Mouse (Mus musculus) CH12.LX (cell line): ENCODE measurements around the gene Adnp. TPM values are rescaled to one million over a fixed set of nuclear protein-coding genes. Genes with fewer than 3 reads are reported as not detected.
A peak's percentile ranks its signal among the peaks of the same experiment; 100 is the strongest.

Source experiments
- DNase-seq: peaks from one replicate; pipeline ENCODE4 v3.0.0-alpha.2; 2013; ENCODE audit errors: extremely low read depth
- H3K27ac ChIP-seq: 2 replicates; pipeline ENCODE4 v1.5.1; 2012; ENCODE audit warnings: low read depth, mild to moderate bottlenecking, control low read depth, moderate library complexity; ENCODE audit not compliant: insufficient read depth
- H3K27me3 ChIP-seq: replicated peaks from 2 replicates; pipeline ENCODE3; 2012; ENCODE audit warnings: inconsistent platforms
- H3K36me3 ChIP-seq, 2 experiments: replicated peaks in 1 of 2; 2 replicates each; pipeline versions ENCODE3 to v1.6.1; 2012; ENCODE audit warnings: inconsistent platforms in 1 of 2, low read length in 1 of 2, mild to moderate bottlenecking in 1 of 2, mixed read lengths in 1 of 2, moderate library complexity in 1 of 2; ENCODE audit not compliant: control insufficient read depth in 1 of 2, insufficient read depth in 1 of 2
- H3K4me1 ChIP-seq, 2 experiments: 2 replicates each; pipeline ENCODE4 v1.6.1; 2012; ENCODE audit warnings: inconsistent platforms in 1 of 2, moderate library complexity in 1 of 2; ENCODE audit not compliant: insufficient read depth in 2 of 2, control insufficient read depth in 1 of 2
- H3K4me2 ChIP-seq: 2 replicates; pipeline ENCODE4 v1.6.1; 2012; ENCODE audit warnings: low read depth, mild to moderate bottlenecking, control low read depth; ENCODE audit not compliant: poor library complexity, insufficient read depth, severe bottlenecking
- H3K4me3 ChIP-seq, 3 experiments: fragments of 150-350 bp in 1 of 3; sonication (generic) in 1 of 3; replicated peaks in 1 of 3; 2 replicates each; pipeline versions ENCODE3 to v1.5.1; 2011 to 2012; ENCODE audit warnings: low read depth in 2 of 3, low read length in 2 of 3, mild to moderate bottlenecking in 2 of 3, moderate library complexity in 2 of 3, control low read depth in 1 of 3, improper control_type of control experiment in 1 of 3, inconsistent platforms in 1 of 3, mixed read lengths in 1 of 3; ENCODE audit not compliant: poor library complexity in 1 of 3
- H3K79me2 ChIP-seq: replicated peaks from 2 replicates; pipeline ENCODE4 v1.6.1; 2012; ENCODE audit warnings: mild to moderate bottlenecking, moderate library complexity; ENCODE audit not compliant: control insufficient read depth, poor library complexity, insufficient read depth, severe bottlenecking; ENCODE audit errors: extremely low read depth
- H3K9ac ChIP-seq: 2 replicates; pipeline ENCODE4 v1.6.1; 2012; ENCODE audit warnings: low read depth, mild to moderate bottlenecking, control low read depth, moderate library complexity; ENCODE audit not compliant: insufficient read depth
- H3K9me3 ChIP-seq: replicated peaks from 2 replicates; pipeline ENCODE3; 2012; ENCODE audit warnings: low read length, inconsistent platforms, mixed read lengths
- BHLHE40 ChIP-seq: IDR thresholded peaks from 2 replicates; pipeline ENCODE4 v1.6.1; 2011; ENCODE audit warnings: mild to moderate bottlenecking, low read depth, low read length, improper control_type of control experiment
- CHD1 ChIP-seq: IDR thresholded peaks from 2 replicates; pipeline ENCODE4 v1.6.1; 2012; ENCODE audit warnings: low read depth, low read length, improper control_type of control experiment, inconsistent platforms
- ELF1 ChIP-seq: IDR thresholded peaks from 2 replicates; pipeline ENCODE4 v1.6.1; 2014; ENCODE audit warnings: low read depth, mild to moderate bottlenecking, inconsistent platforms, low read length, improper control_type of control experiment
- HCFC1 ChIP-seq: IDR thresholded peaks from 2 replicates; pipeline ENCODE4 v1.6.1; 2012; ENCODE audit warnings: low read depth, mild to moderate bottlenecking, inconsistent platforms, low read length, improper control_type of control experiment
- IRF4 ChIP-seq: IDR thresholded peaks from 2 replicates; pipeline ENCODE4 v1.6.1; 2014; ENCODE audit warnings: low read depth, mild to moderate bottlenecking, inconsistent platforms, low read length, improper control_type of control experiment
- KAT2A ChIP-seq: IDR thresholded peaks from 2 replicates; pipeline ENCODE4 v1.6.1; 2012; ENCODE audit warnings: low read length, improper control_type of control experiment, inconsistent platforms; ENCODE audit not compliant: insufficient replicate concordance
- MAFK ChIP-seq: IDR thresholded peaks from 2 replicates; pipeline ENCODE4 v1.6.1; 2011; ENCODE audit warnings: low read length, improper control_type of control experiment; ENCODE audit not compliant: insufficient replicate concordance
- MAX ChIP-seq: IDR thresholded peaks from 2 replicates; pipeline ENCODE4 v1.6.1; 2011; ENCODE audit warnings: low read length, improper control_type of control experiment
- MEF2A ChIP-seq: IDR thresholded peaks from 2 replicates; pipeline ENCODE4 v1.6.1; 2014; ENCODE audit warnings: low read depth, mild to moderate bottlenecking, inconsistent platforms, low read length, improper control_type of control experiment, borderline replicate concordance
- MXI1 ChIP-seq: IDR thresholded peaks from 2 replicates; pipeline ENCODE4 v1.6.1; 2011; ENCODE audit warnings: mild to moderate bottlenecking, low read depth, low read length, improper control_type of control experiment
- MYC ChIP-seq: IDR thresholded peaks from 2 replicates; pipeline ENCODE4 v1.6.1; 2011; ENCODE audit warnings: low read depth, mild to moderate bottlenecking, improper control_type of control experiment, low read length
- NELFE ChIP-seq: IDR thresholded peaks from 2 replicates; pipeline ENCODE4 v1.6.1; 2011; ENCODE audit warnings: low read depth, low read length, improper control_type of control experiment
- POLR2A ChIP-seq: IDR thresholded peaks from 2 replicates; pipeline ENCODE4 v1.6.1; 2011; ENCODE audit warnings: low read depth, mild to moderate bottlenecking, improper control_type of control experiment, low read length
- POLR2AphosphoS2 ChIP-seq: IDR thresholded peaks from 2 replicates; pipeline ENCODE4 v1.6.1; 2011; ENCODE audit warnings: low read depth, low read length, improper control_type of control experiment
- RAD21 ChIP-seq: IDR thresholded peaks from 2 replicates; pipeline ENCODE4 v1.6.1; 2011; ENCODE audit warnings: low read depth, mild to moderate bottlenecking, low read length, improper control_type of control experiment, moderate library complexity
- SIN3A ChIP-seq: IDR thresholded peaks from 2 replicates; pipeline ENCODE4 v1.6.1; 2012; ENCODE audit warnings: low read length, improper control_type of control experiment, inconsistent platforms
- TBP ChIP-seq: conservative IDR thresholded peaks from 2 replicates; pipeline ENCODE4 v1.6.1; 2011; ENCODE audit warnings: low read depth, low read length, improper control_type of control experiment
- TCF12 ChIP-seq: IDR thresholded peaks from 2 replicates; pipeline ENCODE4 v1.6.1; 2014; ENCODE audit warnings: low read depth, mild to moderate bottlenecking, inconsistent platforms, low read length, improper control_type of control experiment
- UBTF ChIP-seq: IDR thresholded peaks from 2 replicates; pipeline ENCODE4 v1.6.1; 2012; ENCODE audit warnings: low read depth, mild to moderate bottlenecking, inconsistent platforms, low read length, improper control_type of control experiment, moderate library complexity
- ZMIZ1 ChIP-seq: IDR thresholded peaks from 2 replicates; pipeline ENCODE4 v1.6.1; 2012; ENCODE audit warnings: low read depth, mild to moderate bottlenecking, inconsistent platforms, low read length, improper control_type of control experiment
- ZNF384 ChIP-seq: IDR thresholded peaks from 2 replicates; pipeline ENCODE4 v1.6.1; 2012; ENCODE audit warnings: low read depth, low read length, improper control_type of control experiment, inconsistent platforms
- dilution Hi-C: fragments of 300-500 bp; cut with MboI; formaldehyde crosslinking; loops from 2 replicates; pipeline ENCODE4 v1.14.3; 2020; ENCODE audit warnings: low sequenced_read_pairs; ENCODE audit not compliant: extremely low pct_unique_long_range_greater_than_20kb, extremely low pct_ligation_motif_present
- in situ Hi-C: fragments of 300-500 bp; cut with MboI; formaldehyde crosslinking; loops from 3 replicates; pipeline ENCODE4 v1.14.3; 2019; ENCODE audit warnings: low sequenced_read_pairs, low pct_ligation_motif_present, low pct_unique_long_range_greater_than_20kb, mixed read lengths
- polyA plus RNA-seq: library from polyadenylated mRNA; unstranded; fragments of >175 nt; gene quantifications from 2 replicates; pipeline ENCODE4 v1.2.1, GENCODE M21; 2012; ENCODE audit warnings: low read depth; ENCODE audit not compliant: insufficient read length
- total RNA-seq, 2 experiments: library from RNA; depleted of rRNA; stranded (reverse); fragments of 300-350 nt in 1 of 2; fragments of >200 nt in 1 of 2; gene quantifications; 2 replicates each; pipeline ENCODE4 v1.2.3; 2012 to 2014

Gene Adnp
- total and polyA plus RNA-seq, 3 experiments: 1.3 to 12.9 (median 3.3) TPM

- Histone ChIP-seq H3K27ac (peak within 1 kb of the TSS; percentile 32; the same call in 1 of the 2 replicates), H3K79me2 (peaks cover 44% of the 10 kb centered on the region), H3K36me3 (peaks cover 8 to 50% of the 10 kb centered on the region in 2 experiments), H3K9me3 (no peaks in the 10 kb centered on the region), H3K4me3 (peak within 1 kb of the TSS; percentile 93 to 99 (median 98)), H3K4me2 (peak within 1 kb of the TSS; percentile 92)
- DNase-seq: peak; percentile 85
- in situ Hi-C loops: no loop called here
- peak; percentile 72 for TF ChIP-seq TCF12
- peak; percentile 64; the same call in 1 of the 2 replicates for TF ChIP-seq TBP
- peak; percentile 91 for TF ChIP-seq ELF1
- no peak for TF ChIP-seq UBTF
- TF ChIP-seq RAD21: no peak
- TF ChIP-seq ZMIZ1: peak; percentile 85; the same call in 1 of the 2 replicates
- TF ChIP-seq HCFC1: peak; percentile 86
- peak; percentile 45; the same call in 1 of the 2 replicates for TF ChIP-seq MEF2A
- 0 out of 2 replicates have a peak, but pooled peaks have one; percentile 20 for TF ChIP-seq BHLHE40
- peak; percentile 90 for TF ChIP-seq NELFE
- TF ChIP-seq SIN3A: peak; percentile 70; the same call in 1 of the 2 replicates
- TF ChIP-seq ZNF384: no peak
- TF ChIP-seq CHD1: peak; percentile 93
- TF ChIP-seq KAT2A: peak; percentile 46; the same call in 1 of the 2 replicates
- peak; percentile 40; the same call in 1 of the 2 replicates for TF ChIP-seq MYC
- TF ChIP-seq MXI1: peak; percentile 74
- TF ChIP-seq IRF4: 0 out of 2 replicates have a peak, but pooled peaks have one; percentile 9
- no peak for TF ChIP-seq POLR2AphosphoS2
- TF ChIP-seq MAFK: no peak
- TF ChIP-seq POLR2A: peak; percentile 93
- peak; percentile 50; the same call in 1 of the 2 replicates for TF ChIP-seq MAX
- TF ChIP-seq, all 38 proteins: peak for 16
- Histone ChIP-seq H3K27me3 (no peaks in the 10 kb centered on the region), H3K4me1 (peaks cover 9 to 34% of the 10 kb centered on the region in 2 experiments), H3K9ac (peak within 1 kb of the TSS; percentile 92)
- dilution Hi-C loops: no loop called here
Measured at GRCm38 (mm10) chr2:168230026-168230728, 23.3 kb upstream of the Adnp start, which contains the start of the genes Gm20716, Dpm1 and Mocs3. Gene Gm20716, minus strand, starts transcription at chr2:168230364. Gene Dpm1, minus strand, starts transcription at chr2:168230591. Gene Mocs3, plus strand, starts transcription at chr2:168230622.
